Mouse (Mus musculus): ENCODE measurements around the gene Msh4.

The Msh4 gene

DNA sequence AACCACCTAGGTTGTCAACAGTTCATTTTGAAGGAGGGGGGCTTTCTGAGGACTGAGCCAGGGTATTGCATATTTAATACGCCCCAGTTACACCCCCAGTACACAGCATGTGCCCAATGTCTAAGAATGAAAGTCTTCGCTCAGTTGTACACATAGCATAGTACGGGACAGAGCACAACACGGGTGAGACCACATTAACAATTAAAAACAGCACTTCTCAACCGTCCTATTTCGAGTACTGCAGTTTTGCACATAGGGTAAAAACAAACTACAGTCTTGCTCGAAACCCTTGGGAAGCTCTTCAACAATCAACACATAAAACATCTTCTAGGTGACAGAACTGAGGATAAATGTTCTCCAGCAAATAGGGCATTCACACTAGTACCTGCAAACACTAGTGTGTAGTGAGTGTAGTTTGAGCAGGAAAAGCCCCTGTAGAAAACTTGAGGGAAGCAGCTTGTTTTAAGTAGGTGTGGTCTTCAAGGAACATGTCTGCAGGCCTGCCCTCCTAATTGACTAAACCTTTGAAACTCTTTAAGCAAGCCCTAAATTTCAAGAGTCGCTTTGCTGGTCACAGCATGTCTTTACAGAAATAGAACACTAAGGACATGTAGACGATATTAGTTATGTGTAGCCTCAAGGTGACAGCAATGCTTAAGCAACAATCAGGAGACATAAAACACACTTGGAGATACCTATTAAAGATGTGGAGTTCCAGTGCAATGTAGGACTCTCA is at the start of gene Msh4:
Gene Msh4, minus strand, starts transcription at position 3 of the 736 bp plus-strand sequence.
- DNase-seq (ENCODE audit: low spot score in 2 of 2) = no peak

DNA sequence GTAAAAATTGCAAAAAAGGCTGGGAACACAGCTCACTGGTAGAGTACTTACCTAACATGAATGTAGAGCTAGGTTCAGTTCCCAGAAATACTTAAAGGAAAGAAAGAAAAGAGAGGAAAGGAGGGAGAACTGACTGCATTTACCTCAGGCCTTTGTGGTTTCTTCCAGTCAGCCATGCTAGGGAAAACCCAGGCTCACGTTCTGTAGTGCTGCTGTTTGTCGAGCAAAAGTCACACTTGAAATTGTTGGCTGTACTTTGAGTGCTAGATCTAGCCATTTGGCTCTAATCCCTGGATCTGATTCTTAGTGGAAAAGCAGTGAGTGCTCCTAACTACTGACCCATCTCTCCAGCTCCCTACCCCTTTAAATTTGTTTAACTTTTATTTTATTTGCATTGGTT is 42.2 kb upstream of the Msh4 start:
- no peak for DNase-seq (ENCODE audit: low spot score in 2 of 2)

DNA sequence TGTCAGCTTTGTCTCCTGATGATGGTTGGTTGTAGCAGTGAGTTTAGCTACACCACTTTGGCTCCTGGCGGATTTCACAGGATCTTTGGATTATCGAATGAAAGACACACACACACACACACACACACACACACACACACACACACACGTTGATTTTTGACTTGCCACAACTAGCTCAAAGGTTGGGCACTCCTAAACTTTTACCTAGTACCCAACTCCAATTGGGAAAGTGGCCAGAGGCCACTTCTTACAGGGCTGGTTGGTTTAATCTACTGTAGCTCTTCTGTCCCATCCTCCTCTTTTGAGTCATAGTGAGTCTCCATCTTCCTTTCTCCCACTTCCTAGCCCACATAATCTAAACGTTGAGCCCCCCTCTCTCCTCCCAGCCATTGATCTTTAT is 41.3 kb upstream of the Msh4 start:
- no peak for DNase-seq (ENCODE audit: low spot score in 2 of 2)

DNA sequence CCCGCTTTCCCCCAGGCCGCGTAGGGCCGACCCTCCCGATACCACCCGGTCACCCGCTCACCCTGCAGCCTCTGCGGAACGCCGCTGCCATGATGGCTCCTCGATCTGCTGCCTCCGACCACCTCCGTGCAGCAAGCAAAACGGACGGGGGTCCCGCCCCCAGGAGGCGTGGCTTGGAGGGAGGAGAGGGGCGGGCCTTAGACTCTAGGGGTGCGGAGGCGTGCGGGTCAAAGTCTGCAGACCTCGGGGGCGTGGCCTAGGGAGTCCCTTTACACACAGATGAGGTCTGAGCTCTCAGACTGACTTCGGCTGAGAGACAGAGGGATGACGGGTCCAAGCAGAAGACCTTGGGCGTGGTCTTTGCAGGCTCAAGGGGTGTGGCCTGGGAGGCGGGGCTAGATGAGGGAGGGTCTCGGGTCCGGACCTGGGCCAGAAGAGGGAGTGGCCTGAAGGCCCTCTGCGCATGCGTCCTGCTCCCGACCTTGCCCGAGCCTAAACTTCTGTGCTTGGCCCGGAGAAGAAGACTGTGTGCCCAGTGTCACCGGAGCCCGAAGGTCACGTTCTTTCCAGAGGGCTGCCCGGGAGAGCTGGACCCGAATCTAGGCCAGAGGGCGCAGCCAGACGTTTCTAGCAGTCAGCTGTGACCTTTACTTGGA is 38.5 kb upstream of the Msh4 start, which contains the start of gene Acadm:
Gene Acadm, minus strand, starts transcription at position 298 of the 656 bp plus-strand sequence.
- DNase-seq (ENCODE audit: low spot score in 2 of 2) = peak; percentile 84 to 95

DNA sequence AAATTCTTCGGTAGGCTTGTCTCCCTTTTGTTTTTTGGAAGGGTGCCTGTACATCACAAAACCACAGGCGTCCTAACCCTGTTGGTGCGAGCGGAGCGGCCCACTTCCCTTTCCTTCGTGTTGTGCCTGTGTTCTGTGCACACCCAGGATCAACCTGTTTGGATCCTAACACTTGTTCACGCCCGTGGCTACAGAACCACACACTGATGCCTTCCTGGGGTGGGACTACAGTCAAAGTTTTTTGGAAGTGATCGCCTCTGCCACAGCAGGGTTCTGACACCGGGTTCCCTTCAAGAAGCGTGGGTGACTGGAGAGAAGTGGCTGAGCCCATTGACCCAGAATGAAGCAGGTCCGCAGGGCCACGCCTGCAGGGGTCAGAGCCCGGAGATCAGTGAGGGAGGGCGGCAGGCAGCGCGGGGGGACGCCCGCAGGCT is 38.0 kb upstream of the Msh4 start:
- no peak for DNase-seq (ENCODE audit: low spot score in 2 of 2)

DNA sequence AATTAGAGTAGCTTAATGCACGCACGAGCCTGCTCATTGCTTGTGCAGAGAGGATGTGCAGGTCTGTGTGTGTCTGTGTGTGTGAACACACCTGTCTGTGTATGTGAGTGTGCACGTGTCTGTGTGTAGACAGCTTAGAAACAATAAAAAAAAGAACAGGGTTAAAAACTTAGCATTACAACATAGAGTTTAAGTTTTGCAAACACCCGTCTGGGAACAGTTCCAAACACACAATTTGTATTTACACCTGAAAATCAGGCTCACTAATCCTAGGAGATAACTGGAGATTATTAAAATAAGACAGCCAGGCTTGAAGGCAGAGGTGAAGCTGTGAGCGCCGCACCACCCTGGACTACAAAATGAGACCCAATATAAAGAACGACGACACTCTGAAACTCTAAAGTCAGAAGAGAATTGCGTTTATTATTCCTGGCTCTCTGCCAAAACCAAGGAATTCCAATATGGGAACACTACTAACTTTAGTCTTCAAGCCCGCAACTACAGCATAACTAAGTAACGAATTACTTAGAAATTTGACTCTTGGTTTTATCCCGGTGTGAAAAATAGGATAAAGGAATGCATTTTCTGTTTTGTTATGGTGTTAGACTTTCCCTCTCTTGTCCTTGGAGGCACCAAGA is 37.2 kb upstream of the Msh4 start:
- no peak for DNase-seq (ENCODE audit: low spot score in 2 of 2)

DNA sequence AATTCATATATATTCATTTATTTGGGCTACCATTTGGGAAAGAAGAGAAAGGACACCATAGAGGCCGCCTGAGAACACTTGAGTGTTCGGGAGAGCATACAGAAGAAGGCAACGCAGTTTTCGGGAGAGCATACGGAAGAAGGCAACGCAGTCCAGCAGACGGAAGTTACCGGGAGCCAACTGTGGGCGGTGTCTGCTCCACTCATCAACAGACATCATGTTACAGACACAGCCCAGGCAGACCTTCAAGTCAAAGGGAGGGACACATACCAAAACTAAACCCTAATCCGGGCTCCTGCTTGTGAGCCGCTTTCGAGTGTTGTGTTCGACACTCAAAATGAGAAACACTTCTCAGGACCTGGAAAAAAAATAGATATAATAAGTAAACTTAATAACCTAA is 35.7 kb upstream of the Msh4 start:
- DNase-seq (ENCODE audit: low spot score in 2 of 2) = no peak

DNA sequence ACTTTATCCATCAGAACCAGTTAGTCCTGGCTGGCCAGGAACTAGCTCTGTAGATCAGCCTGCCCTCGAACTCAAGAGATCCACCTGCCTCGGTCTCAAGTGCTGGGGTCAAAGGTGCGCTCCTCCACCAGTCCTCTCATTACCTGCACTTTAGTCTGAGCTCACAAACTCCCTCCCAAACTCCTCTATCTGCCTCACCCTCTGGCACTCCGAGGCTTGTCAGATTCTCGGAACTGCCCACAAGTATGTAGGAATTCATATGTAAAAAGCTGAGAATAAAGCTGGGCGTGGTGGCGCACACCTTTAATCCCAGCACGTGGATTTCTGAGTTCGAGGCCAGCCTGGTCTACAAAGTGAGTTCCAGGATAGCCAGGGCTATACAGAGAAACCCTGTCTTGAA is 34.5 kb upstream of the Msh4 start:
- DNase-seq (ENCODE audit: low spot score in 2 of 2) = no peak

DNA sequence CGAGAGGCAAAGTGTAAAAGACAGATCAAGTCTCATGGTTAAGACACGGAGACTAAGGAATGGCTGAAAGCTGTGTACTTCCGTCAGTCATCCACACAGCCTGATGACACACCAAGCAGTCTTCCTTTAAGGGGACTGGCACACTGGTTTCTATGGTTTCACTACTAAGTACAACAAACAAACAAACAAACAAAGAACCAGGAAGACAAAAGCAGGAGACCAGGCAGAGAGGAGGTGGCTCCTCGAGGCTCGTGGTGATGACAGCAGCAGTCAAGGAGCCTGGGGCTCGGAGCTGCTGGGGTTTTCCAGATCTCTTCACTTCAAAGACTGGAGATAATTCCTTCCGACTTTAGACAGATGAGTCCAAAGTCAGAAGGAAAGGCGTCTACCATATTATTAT is 34.1 kb upstream of the Msh4 start:
- DNase-seq (ENCODE audit: low spot score in 2 of 2) = no peak

DNA sequence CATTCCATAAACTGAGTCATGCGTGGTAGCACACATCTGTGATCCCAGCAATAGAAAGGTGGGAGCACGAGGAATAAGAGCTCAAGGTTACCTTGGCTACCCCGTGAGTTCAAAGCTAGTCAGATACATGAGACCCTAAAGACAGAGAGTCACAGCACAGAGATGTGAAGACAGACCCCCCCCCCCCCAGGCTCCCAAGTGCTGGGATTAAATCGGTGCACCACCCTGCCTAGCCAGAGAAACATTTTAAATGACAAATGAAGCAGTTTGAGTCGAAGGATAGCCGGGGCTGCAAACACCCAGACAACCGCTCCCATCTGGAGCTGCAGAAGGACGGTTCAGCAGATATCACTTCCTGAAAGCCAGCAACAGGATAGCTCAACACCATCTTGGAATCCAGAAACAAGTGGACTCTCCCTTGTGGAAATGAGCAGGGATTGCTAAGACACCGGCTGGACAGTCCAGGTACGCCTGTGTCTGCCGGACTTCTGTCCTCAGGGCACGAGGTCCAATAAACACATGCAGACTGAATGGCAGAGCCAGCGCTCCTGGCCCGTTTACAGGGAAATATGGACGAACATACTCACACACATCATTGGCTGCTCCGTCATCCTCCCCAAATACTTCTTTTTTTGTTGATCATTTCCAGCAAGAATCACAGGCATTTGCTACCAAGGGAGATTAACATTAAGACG is 31.3 kb upstream of the Msh4 start:
- no peak for DNase-seq (ENCODE audit: low spot score in 2 of 2)

DNA sequence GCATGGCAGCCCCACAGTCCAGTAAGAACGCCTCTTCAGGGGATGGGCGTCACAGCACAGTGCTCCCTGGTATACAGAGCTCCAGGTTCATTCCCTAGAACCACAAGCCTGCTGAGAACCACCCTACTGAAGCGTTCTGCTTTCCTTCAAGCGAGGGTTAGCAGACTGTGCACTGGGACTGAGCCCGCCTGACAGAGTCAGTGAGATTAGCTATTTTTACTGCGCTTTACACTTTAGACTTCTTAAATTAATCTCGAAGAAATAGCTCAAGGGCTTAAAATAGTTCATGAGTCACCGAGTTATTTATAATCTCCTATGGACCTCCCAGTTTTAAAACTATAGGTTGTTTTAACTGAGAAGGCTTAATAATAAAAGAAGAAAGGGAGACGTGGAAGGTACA is 29.9 kb upstream of the Msh4 start:
- no peak for DNase-seq (ENCODE audit: low spot score in 2 of 2)

DNA sequence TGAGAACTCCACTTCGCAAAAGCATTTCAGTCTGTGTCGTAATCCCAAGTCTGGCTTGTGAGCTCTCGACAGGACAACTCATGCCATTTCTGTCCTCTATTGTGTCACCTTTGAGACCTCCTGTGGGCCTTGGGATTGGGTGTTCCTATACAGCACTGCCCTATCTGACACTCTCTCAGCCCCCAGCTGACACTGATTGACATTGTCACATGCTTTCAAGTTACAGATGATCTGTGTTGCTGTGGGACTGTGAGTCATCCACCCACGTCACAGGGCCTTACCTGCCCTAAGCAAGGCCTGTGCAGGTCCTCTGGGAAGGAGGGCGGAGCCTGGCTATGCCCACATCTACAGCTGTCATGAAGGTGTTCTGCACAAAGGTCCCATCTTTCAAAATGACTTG is 26.5 kb upstream of the Msh4 start:
- DNase-seq (ENCODE audit: low spot score in 2 of 2) = no peak

DNA sequence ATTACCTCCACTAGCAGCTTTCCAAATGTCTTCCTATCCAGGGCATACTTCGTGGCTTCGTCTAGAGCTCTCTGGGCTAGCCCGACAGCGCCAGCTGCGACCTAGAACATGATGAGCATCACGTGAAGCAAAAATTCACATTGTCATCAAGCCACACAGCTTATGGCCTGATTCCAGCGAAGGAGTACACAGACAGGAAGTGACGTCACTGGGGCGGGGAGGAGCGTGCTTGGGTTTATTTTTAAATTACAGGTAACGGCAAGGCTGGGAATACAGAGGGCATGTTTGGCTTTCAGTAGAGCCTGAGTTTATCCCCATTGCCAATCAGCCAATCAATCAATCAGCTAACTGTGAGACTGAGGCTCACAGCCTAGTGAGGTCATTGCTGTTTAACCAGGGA is 23.6 kb upstream of the Msh4 start:
- no peak for DNase-seq (ENCODE audit: low spot score in 2 of 2)

DNA sequence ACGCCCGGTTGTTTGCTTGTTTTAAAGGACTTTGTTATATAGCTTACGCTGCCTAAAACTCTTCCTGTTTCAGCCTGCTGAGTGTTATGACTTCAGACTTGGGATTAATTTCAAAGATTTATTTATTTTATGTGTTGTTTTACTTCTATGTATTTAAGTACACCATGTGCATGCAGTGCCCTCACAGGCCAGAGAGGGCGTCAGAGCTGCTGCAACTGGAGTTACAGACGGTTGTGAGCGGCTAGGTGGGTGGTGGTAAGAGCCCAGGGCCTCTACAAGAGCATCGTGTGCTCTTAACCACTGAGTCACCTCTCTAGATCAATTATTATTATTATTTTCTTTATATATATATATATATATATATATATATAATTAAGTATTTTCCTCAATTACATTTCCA is 20.4 kb upstream of the Msh4 start:
- DNase-seq (ENCODE audit: low spot score in 2 of 2) = no peak

DNA sequence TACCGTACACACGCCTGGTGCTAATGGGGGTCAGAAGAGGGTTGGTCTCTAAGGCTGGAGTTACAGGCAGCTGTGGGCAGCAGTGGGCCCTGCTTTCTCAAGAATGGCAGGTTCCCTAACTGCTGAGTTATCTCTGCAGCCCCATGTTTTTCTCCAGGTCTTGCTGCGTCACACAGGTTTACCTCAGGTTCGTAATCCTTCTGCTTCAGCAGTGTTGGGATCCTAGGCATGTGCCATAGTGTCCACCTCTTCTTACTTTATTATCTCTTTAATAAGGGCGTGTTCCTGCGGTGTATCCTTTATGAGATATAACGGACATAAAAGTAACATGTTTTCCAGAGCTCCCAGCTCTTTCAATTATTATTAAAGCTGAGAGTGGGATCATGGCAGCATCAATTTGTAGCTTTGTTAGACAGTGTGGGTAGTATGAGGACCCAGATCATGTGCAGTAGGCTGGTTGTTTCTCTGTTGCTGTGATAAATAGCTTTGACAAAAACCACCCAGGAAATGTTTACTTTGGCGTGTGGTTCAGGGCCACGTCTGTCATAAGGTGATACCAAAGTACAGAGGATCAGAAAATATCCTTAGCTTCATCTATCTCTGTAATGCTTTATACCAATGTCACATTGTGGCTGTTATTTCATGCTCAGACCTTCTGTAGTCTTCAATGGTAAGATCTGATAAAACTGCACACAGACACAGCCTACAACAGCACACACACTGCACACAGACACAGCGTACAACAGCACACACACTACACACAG is 15.4 kb upstream of the Msh4 start:
- DNase-seq (ENCODE audit: low spot score in 2 of 2) = no peak

DNA sequence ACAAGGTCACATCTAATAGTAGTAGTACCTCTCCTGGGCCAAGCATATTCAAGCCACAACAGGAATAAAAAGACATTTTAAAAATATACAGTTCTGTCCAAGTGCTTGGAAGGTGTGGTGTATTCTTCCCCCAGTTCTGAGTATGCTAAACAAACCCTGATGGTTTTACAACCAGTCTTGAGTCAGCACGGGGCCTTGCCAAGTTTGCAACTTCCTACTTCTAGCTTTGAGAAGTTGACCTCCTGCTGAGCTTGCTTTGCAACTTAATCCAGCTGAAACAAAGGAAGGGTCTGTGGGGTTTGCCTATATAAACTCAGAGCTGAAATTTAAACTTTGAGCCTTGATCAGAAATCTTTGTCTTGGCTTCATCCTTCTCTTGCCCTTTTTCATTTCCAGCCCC is 11.3 kb upstream of the Msh4 start:
- DNase-seq (ENCODE audit: low spot score in 2 of 2) = no peak

DNA sequence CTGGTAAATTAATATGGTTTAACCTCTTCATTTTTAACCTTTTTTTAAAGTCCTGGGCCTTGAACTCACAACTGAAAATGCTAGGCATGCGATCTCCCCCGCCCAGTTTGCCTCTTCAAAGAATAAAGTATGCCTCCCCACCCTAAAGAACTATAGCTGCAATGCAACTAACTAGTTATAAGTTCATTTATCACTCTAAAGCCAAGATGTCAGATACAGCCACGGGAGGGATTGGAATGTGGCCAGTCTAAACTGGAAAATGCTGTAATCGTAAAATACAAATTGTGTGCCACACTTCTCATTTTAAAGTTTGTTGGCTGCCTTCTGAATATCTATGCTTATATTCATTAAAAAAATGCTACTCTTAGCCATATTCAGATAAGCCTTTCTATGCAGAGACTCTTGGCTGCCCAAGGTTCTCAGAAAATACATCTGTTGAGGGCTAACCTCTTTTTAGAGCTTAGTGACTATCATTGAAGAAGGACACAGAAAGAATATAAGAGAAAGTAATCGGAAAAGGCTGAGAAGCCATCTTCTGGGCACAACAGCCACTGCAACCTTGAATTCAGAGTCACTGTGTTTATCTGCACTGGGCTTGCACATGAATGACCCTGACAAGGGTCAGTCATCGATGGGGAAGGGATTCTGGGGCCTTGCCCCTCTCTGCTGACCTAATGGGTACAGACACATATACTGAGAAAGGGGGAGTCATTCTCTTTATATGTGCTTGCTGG is 7.7 kb upstream of the Msh4 start:
- no peak for DNase-seq (ENCODE audit: low spot score in 2 of 2)

DNA sequence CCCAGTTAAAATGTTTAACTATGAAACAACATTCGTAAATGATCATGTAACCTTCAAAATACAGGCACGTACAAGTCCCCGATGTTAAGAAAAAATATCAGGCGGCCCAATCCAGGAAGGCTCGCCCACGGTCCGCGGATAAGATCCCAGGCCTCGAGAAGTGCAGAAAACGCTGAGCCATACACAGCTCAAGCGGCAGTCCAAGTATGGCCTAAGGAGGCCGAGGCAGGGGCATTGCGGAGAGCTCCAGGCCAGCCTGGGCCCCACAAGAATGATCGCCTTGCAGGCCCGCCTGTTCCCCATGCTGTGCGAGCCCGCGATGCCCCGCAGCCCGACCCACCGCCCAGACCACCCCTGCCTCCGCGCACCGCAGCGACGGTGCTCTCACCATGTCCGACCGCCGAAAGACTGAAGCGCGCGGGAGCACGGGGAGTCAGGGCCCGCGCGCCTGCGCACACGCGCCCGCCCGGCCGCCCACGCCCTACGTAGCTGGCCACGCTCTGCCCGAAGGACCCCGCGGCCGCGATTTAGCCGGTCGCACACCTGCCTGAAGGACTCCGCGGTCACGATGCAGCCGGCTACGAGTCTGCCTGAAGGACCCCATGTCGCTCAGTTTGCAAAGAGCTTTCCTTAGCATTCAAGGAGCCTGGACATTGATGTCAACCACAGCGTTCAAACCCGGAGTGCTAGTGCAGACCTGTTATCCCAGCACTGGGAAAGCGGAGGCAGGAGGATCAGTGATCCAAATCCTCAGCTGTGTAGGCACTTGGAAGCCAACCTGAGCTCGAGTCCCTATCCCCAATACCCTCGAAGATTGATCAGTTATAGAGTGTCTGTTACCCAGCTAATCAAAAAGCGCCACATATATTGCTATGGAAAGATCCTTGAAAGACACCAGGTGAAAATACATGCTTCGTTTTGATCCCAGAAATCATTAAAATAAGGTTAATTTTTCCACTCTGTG is 6.9 kb upstream of the Msh4 start, which contains the start of gene Rabggtb:
Gene Rabggtb, minus strand, starts transcription at position 464 of the 964 bp plus-strand sequence.
- DNase-seq (ENCODE audit: low spot score in 2 of 2) = peak; percentile 84 to 94

DNA sequence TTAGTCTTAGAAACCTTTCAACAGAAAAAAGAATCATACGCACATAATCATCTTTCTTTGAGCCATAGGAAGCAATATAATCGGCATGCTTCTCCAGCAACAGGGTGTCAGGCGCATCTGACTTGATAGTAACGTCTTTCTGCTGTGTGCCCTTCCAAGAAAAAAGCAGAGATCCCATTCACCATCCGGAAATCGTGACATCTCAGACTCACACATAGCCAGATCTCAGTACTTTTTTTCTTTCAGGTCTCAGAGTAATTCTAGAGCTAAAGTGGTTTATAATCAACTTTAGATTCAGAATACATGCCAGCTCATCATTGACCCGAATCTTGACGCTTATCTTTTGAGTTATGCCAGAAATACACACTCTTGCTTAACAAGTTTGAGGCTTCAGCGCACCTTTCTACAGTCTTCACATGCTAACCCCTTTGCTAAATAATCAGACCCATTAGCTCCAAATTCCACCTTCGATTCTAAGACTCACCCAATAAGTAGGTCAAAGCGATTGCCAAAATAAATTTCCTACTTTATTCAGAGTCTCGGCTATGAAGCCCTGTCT is 6.0 kb upstream of the Msh4 start:
- DNase-seq (ENCODE audit: low spot score in 2 of 2) = no peak
